Mouse (Mus musculus) testis, adult 2 months (tissue): ENCODE data around the gene A2ml1.

Source experiments
- CTCF ChIP-seq: fragments of 200-500 bp; IDR thresholded peaks from 2 replicates; pipeline ENCODE4 v1.5.1; 2012; ENCODE audit warnings: low read depth, mild to moderate bottlenecking, inconsistent platforms, low read length, moderate library complexity; ENCODE audit not compliant: control insufficient read depth, insufficient read depth, insufficient replicate concordance
- POLR2A ChIP-seq: fragments of 200-500 bp; IDR thresholded peaks from 2 replicates; pipeline ENCODE4 v1.6.1; 2012; ENCODE audit warnings: low read depth, mild to moderate bottlenecking, inconsistent platforms, low read length, moderate library complexity; ENCODE audit not compliant: control insufficient read depth

DNA sequence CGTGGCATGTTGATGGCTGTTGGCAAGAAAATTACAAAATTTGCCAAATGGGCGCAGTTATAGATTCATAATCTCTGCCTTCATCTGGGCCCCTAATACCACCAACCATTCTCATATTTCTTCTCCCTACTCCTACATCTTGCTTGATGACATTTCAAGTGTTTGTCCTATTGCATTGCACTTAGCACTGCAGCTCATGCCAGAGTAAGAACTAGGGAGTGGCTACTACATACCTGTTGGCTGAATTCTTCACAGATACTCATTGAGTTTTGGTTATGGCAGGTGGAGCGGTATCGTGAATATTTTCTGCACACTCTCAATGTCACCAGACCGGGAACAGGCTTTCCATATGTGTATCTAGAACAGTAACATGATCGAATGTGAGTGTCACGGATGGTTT, 62.2 kb downstream of the A2ml1 start:
- TF ChIP-seq POLR2A: no peak
- TF ChIP-seq CTCF: no peak
